In genomic region chr1:75407056-75407455, GRCm38 (mm10) we compare ENCODE assay signal across 11 mouse cellular contexts. TPM values are rescaled to one million over a fixed set of nuclear protein-coding genes. Genes with fewer than 3 reads are reported as not detected.
"Had no signal": no experiment of that assay in that cellular context is flagged by ENCODE, and none has a peak within 500 bp of the region (broad histone marks: within the 10 kb centered on the region; RNA-seq: fewer than 3 reads in every experiment).

No protein-coding gene starts in this region.

- H3K36me3 ChIP-seq: liver, embryonic 15.5 days had no signal

- H3K4me3 ChIP-seq: liver, embryonic 15.5 days; midbrain, embryonic 13.5 days had no signal

- DNase-seq: left cerebral cortex, postnatal 4 days; lung, adult 2 months; lung, postnatal 36 days; right cerebral cortex, postnatal 14 days; thymus, postnatal 36 days had no signal

- ATAC-seq: lung, postnatal 0 days; midbrain, embryonic 13.5 days had no signal

- H3K9me3 ChIP-seq: liver, embryonic 15.5 days; midbrain, embryonic 13.5 days had no signal

- H3K27ac ChIP-seq: liver, embryonic 15.5 days; midbrain, embryonic 13.5 days had no signal

- H3K4me2 ChIP-seq: liver, embryonic 11.5 days; liver, embryonic 15.5 days; midbrain, embryonic 13.5 days had no signal

- H3K4me1 ChIP-seq: liver, embryonic 15.5 days had no signal

- H3K9ac ChIP-seq: liver, embryonic 15.5 days; midbrain, embryonic 13.5 days had no signal

- H3K27me3 ChIP-seq: liver, embryonic 15.5 days; midbrain, embryonic 13.5 days had no signal

RNA-seq across cellular contexts. Expression of gene Speg, which starts 32.0 kb away (rescaled TPM):
- total RNA-seq: megakaryocyte progenitor cell, adult 5-6 weeks had no signal

RNA-seq across cellular contexts. Expression of gene Asic4, which starts 43.2 kb away (rescaled TPM):
- total RNA-seq: megakaryocyte progenitor cell, adult 5-6 weeks had no signal
- polyA plus RNA-seq: lung, adult 2 months; lung, postnatal 0 days; thymus, postnatal 0 days had no signal

RNA-seq across cellular contexts. Expression of gene Des, which starts 46.9 kb away (rescaled TPM):
- total RNA-seq: megakaryocyte progenitor cell, adult 5-6 weeks had no signal
